Mouse (Mus musculus): ENCODE data around the gene Cpped1. TPM values are rescaled to one million over a fixed set of nuclear protein-coding genes. Genes with fewer than 3 reads are reported as not detected.

The Cpped1 gene
- polyA plus RNA-seq, 1 experiment: 27.7 TPM

DNA sequence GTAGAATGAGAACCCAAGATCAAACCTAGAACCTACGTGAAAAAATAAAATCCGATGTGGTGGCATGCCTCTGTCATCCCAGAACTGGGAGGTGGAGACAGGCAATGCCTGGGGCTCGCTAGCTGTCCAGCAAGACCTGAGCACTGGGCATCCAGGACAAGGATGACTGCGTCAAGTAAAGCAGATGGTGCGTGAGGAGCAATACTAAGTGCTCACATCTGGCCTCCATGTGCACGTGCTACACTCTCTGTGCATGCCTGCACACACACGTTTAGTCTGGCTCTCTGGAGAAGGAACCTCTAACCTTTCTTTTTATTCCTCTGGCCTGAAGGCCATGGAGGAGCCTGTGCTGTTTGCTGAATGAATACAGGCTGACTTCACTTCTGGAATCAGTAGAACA lies 88.5 kb downstream of the Cpped1 start:
- WGBS: 92% methylated on average over 7 of the region's 7 CpGs
- peaks cover 41% of the 10 kb centered on the region for H3K36me3 ChIP-seq (ENCODE audit: control insufficient read depth, insufficient read depth, low read length)
- H3K27ac ChIP-seq (ENCODE audit: insufficient read depth, low read depth, low read length): no peak overlapping the region
- H3K27me3 ChIP-seq (ENCODE audit: control insufficient read depth, insufficient read depth, low read length): no peaks in the 10 kb centered on the region
- H3K4me3 ChIP-seq (ENCODE audit: low read depth, low read length): no peak overlapping the region
- no peak for TF ChIP-seq CTCF (IDR thresholded peaks at IDR 0.05; ENCODE audit: extremely low read depth, insufficient read length, insufficient replicate concordance, low read depth, low read length)
- TF ChIP-seq POLR2A (IDR thresholded peaks at IDR 0.05; ENCODE audit: low read depth, low read length): no peak
- no peaks in the 10 kb centered on the region for H3K4me1 ChIP-seq (ENCODE audit: control insufficient read depth, insufficient read depth, insufficient read length, low read length)

DNA sequence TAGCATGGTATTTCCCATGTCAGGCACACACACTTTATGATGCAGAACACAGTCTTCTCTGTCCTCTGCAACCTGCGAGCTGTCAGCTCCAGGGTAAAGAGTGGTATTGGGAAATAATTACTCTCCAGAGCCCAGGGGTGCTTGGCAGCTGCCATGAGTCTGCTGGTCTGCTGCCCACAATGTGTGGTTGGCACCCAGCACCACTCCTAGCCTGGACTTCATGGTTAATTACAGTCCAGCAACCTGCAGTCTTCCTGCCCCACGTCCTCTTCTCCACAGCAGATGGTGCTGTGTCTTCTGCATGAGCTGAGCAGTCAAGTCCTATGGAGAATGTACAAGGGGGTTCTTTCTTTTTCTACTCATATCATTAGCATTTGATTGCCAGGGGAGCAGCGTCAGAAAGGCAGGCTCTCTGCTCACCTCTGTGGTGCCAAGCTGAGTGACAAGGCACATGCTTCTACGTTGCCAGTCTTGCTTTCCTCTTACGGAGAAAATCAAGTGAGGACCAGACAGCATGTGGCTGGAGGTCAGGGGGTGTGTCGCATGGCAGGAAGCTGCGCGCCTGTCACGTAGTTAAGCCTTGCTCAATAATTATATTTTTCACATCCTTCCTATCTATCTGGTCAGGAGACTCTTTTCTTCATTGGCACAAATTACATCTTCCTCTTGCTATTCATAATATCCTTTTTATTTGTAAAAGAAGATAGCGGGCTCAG lies 94.2 kb downstream of the Cpped1 start:
- H3K4me1 ChIP-seq (ENCODE audit: control insufficient read depth, insufficient read depth, insufficient read length, low read length): no peaks in the 10 kb centered on the region
- TF ChIP-seq CTCF (IDR thresholded peaks at IDR 0.05; ENCODE audit: extremely low read depth, insufficient read length, insufficient replicate concordance, low read depth, low read length): no peak
- TF ChIP-seq POLR2A (IDR thresholded peaks at IDR 0.05; ENCODE audit: low read depth, low read length): no peak
- no peak overlapping the region for H3K27ac ChIP-seq (ENCODE audit: insufficient read depth, low read depth, low read length)
- H3K27me3 ChIP-seq (ENCODE audit: control insufficient read depth, insufficient read depth, low read length): no peaks in the 10 kb centered on the region
- H3K4me3 ChIP-seq (ENCODE audit: low read depth, low read length): no peak overlapping the region
- H3K36me3 ChIP-seq (ENCODE audit: control insufficient read depth, insufficient read depth, low read length): peaks cover 26% of the 10 kb centered on the region
- 87% methylated on average over 10 of the region's 10 CpGs for WGBS

GRCm38 (mm10) chr16:11812119-11812518 lies 97.1 kb downstream of the Cpped1 start:
- no peak for TF ChIP-seq CTCF (IDR thresholded peaks at IDR 0.05; ENCODE audit: extremely low read depth, insufficient read length, insufficient replicate concordance, low read depth, low read length)
- no peak for TF ChIP-seq POLR2A (IDR thresholded peaks at IDR 0.05; ENCODE audit: low read depth, low read length)
- H3K36me3 ChIP-seq (ENCODE audit: control insufficient read depth, insufficient read depth, low read length): peaks cover 25% of the 10 kb centered on the region
- H3K4me3 ChIP-seq (ENCODE audit: low read depth, low read length): no peak overlapping the region
- H3K27me3 ChIP-seq (ENCODE audit: control insufficient read depth, insufficient read depth, low read length): no peaks in the 10 kb centered on the region
- whole genome bisulfite sequencing: 88% methylated on average over 8 of the region's 8 CpGs
- H3K4me1 ChIP-seq (ENCODE audit: control insufficient read depth, insufficient read depth, insufficient read length, low read length): no peaks in the 10 kb centered on the region
- no peak overlapping the region for H3K27ac ChIP-seq (ENCODE audit: insufficient read depth, low read depth, low read length)

DNA sequence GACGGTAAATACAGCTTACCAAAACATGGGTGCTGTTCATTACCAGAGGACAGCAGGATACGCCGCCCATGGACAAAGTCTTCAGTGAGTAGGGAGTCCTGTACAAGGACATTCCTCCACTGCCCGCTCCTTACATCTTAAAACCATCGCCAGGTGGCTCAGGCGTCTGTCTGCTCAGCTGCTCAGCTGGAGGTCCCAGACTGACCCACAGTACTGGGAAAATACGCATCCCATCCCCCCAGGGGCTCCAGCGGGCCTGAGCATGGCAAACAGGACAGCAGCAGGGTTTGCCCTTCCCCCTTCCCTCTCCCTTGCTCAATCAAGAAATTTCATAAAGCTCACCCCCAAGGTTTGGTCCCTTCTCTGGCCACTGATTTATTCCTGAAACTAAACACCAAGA lies 99.6 kb downstream of the Cpped1 start:
- WGBS: 91% methylated on average over 8 of the region's 8 CpGs
- Histone ChIP-seq H3K4me3 (ENCODE audit: low read depth, low read length) (no peak overlapping the region), H3K27ac (ENCODE audit: insufficient read depth, low read depth, low read length) (no peak overlapping the region), H3K36me3 (ENCODE audit: control insufficient read depth, insufficient read depth, low read length) (peaks cover 18% of the 10 kb centered on the region), H3K4me1 (ENCODE audit: control insufficient read depth, insufficient read depth, insufficient read length, low read length) (no peaks in the 10 kb centered on the region), H3K27me3 (ENCODE audit: control insufficient read depth, insufficient read depth, low read length) (no peaks in the 10 kb centered on the region)
- TF ChIP-seq POLR2A (IDR thresholded peaks at IDR 0.05; ENCODE audit: low read depth, low read length) (no peak), CTCF (IDR thresholded peaks at IDR 0.05; ENCODE audit: extremely low read depth, insufficient read length, insufficient replicate concordance, low read depth, low read length) (no peak)

DNA sequence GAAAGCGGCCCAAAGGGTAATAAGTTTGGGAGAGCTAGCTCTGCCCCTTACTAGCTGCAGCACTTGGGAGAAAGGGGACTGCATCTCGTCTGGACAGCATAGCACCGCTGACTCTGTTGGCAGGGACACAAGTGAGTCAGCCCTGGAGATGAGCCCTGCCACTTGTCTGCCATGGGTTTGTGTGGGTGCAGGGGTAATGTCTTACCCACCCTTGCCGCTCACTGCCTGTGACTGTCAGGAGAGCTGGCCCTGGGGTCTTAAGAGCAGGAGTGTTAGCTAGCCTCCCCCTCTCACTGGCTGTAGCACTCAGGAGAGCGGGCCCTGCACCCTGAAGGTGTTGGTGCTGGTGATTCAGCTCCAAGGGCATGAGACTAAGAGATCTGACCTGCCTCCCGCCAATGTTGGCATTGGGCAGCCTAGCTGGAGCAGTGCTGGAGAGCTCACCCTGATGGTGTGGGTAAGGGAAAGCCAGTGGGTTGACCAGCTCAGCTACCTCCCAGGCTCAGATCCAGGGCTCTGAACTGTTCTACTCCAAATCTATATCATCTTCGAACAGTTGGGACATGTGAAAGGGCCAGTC lies 107.2 kb downstream of the Cpped1 start:
- 90% methylated on average over 7 of the region's 7 CpGs for WGBS
- Histone ChIP-seq H3K27me3 (ENCODE audit: control insufficient read depth, insufficient read depth, low read length) (no peaks in the 10 kb centered on the region), H3K27ac (ENCODE audit: insufficient read depth, low read depth, low read length) (no peak overlapping the region), H3K4me3 (ENCODE audit: low read depth, low read length) (no peak overlapping the region), H3K4me1 (ENCODE audit: control insufficient read depth, insufficient read depth, insufficient read length, low read length) (no peaks in the 10 kb centered on the region), H3K36me3 (ENCODE audit: control insufficient read depth, insufficient read depth, low read length) (peaks cover 21% of the 10 kb centered on the region)
- no peak for TF ChIP-seq POLR2A (IDR thresholded peaks at IDR 0.05; ENCODE audit: low read depth, low read length)
- TF ChIP-seq CTCF (IDR thresholded peaks at IDR 0.05; ENCODE audit: extremely low read depth, insufficient read length, insufficient replicate concordance, low read depth, low read length): no peak

DNA sequence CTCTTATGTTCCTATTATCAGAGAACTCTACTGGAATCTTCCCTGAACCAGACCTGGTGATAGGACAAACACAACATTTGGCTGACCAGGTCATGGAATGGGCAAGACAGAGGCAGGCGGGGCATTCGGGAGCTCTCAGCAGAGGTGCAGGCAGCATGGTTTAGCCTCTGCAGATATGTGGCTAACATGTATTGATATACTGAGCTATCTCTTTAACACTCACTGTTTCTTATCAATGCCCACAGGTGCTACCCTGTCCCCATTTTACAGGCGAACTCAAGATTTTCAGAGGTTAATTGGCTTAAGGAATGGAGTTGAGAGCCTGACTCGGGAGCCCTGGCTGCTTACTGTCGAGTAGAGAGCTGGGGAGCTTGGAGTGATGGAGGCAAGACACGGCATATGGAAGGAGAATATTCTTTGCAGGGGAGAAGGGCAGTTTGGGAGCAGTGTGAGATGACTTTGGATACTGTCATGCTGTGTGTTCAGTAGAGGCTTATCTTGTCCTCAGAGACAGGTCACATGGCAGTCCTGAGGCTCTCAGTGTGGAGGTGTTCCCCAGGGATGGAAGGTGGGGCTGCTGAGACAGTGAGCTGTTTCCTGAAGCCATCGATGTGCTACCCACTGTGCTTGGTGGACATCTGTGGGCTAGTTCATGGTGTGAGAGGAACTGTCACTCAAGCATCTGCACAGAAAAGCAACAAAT lies 113.3 kb downstream of the Cpped1 start:
- no peak overlapping the region for H3K27ac ChIP-seq (ENCODE audit: insufficient read depth, low read depth, low read length)
- no peak overlapping the region for H3K4me3 ChIP-seq (ENCODE audit: low read depth, low read length)
- no peaks in the 10 kb centered on the region for H3K27me3 ChIP-seq (ENCODE audit: control insufficient read depth, insufficient read depth, low read length)
- H3K4me1 ChIP-seq (ENCODE audit: control insufficient read depth, insufficient read depth, insufficient read length, low read length): no peaks in the 10 kb centered on the region
- 69% methylated on average over 7 of the region's 7 CpGs for WGBS
- TF ChIP-seq POLR2A (IDR thresholded peaks at IDR 0.05; ENCODE audit: low read depth, low read length) (no peak), CTCF (IDR thresholded peaks at IDR 0.05; ENCODE audit: extremely low read depth, insufficient read length, insufficient replicate concordance, low read depth, low read length) (no peak)
- H3K36me3 ChIP-seq (ENCODE audit: control insufficient read depth, insufficient read depth, low read length): no peaks in the 10 kb centered on the region

DNA sequence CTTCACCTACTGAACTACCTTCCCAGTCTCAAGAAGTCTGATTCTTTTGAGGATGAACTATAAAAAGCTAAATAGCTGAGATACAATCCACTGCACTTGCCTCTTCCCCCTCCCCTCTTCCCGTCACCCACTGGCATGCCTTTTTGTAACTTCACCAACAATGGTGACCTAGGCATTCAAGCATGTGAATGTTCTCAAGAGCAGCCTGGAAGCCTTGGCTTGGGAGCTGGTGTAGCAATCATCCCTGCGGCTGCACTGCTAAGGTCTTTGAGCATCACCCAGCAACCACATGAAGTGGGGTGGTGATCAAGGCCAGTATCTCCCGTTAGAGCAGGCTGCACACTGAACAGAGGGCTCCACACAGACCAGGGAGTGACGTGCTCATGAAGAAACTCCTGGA lies 114.6 kb downstream of the Cpped1 start:
- Histone ChIP-seq H3K4me1 (ENCODE audit: control insufficient read depth, insufficient read depth, insufficient read length, low read length) (no peaks in the 10 kb centered on the region), H3K36me3 (ENCODE audit: control insufficient read depth, insufficient read depth, low read length) (no peaks in the 10 kb centered on the region)

More for the DNA sequence above, 114.6 kb downstream of the Cpped1 start:
- TF ChIP-seq CTCF (IDR thresholded peaks at IDR 0.05; ENCODE audit: extremely low read depth, insufficient read length, insufficient replicate concordance, low read depth, low read length) (no peak), POLR2A (IDR thresholded peaks at IDR 0.05; ENCODE audit: low read depth, low read length) (no peak)
- H3K27me3 ChIP-seq (ENCODE audit: control insufficient read depth, insufficient read depth, low read length): no peaks in the 10 kb centered on the region
- 82% methylated on average over 4 of the region's 4 CpGs for WGBS
- H3K27ac ChIP-seq (ENCODE audit: insufficient read depth, low read depth, low read length): no peak overlapping the region
- H3K4me3 ChIP-seq (ENCODE audit: low read depth, low read length): no peak overlapping the region

Data from small intestine, adult 2 months (tissue).